23 mouse cellular contexts compared by ENCODE assay signal in genomic region chr13:57854416-57854815, GRCm38 (mm10). TPM values are rescaled to one million over a fixed set of nuclear protein-coding genes. Genes with fewer than 3 reads are reported as not detected.
A peak's percentile ranks its signal among the peaks of the same experiment; 100 is the strongest.
DNase-seq lines count a peak whose midpoint lies in the region; ATAC-seq lines count a peak whose summit lies in the region.
"Had no signal": no experiment of that assay in that cellular context is flagged by ENCODE, and none has a peak within 500 bp of the region (broad histone marks: within the 10 kb centered on the region; RNA-seq: fewer than 3 reads in every experiment).

No protein-coding gene starts in this region.

- H3K27me3 ChIP-seq in heart, embryonic 10.5 days (ENCODE audit: insufficient read depth, poor library complexity, severe bottlenecking), result peaks cover 16% of the 10 kb centered on the region
- H3K27me3 ChIP-seq: CH12.LX; embryonic facial prominence, embryonic 12.5 days; forebrain, embryonic 13.5 days; forebrain, embryonic 15.5 days; Patski had no signal

- intact Hi-C loops in heart, postnatal 25 days (cut with DNase I), result no loop called here

- H3K9me3 ChIP-seq in heart, embryonic 10.5 days, result no peaks in the 10 kb centered on the region
- H3K9me3 ChIP-seq: embryonic facial prominence, embryonic 10.5 days; embryonic facial prominence, embryonic 12.5 days; forebrain, embryonic 13.5 days; forebrain, embryonic 15.5 days had no signal

- WGBS in heart, embryonic 10.5 days, result 82% methylated on average over 8 of the region's 8 CpGs

- 0 out of 2 replicates have a peak, but pooled peaks have one; percentile 38 for ATAC-seq in frontal cortex, adult (ENCODE audit: low TSS enrichment)
- ATAC-seq: activated CD4-positive, CD25-positive, alpha-beta regulatory T cell, adult 4 months; CD4-positive, CD25-positive, alpha-beta regulatory T cell, adult 4 months; forebrain, embryonic 13.5 days; forebrain, embryonic 15.5 days; Patski had no signal

- no peak for DNase-seq in frontal cortex, adult 2 months (ENCODE audit: extremely low spot score in 1 of 2, low spot score in 1 of 2)
- peak; percentile 68 for DNase-seq in heart, embryonic 10.5 days (ENCODE audit: low spot score)
- DNase-seq in heart, postnatal 25 days (ENCODE audit: low spot score), result no peak
- peak; percentile 27 for DNase-seq in layer of hippocampus, adult 9-11 months
- no peak for DNase-seq in layer of hippocampus, postnatal 36 days
- DNase-seq: adrenal gland, adult 8-10 months; adrenal gland, postnatal 14 days; adrenal gland, postnatal 36 days; B cell, adult 2 months; cerebellum, adult 11-12 months; cerebellum, adult 9-10 months; cerebellum, postnatal 10 days; cerebellum, postnatal 25 days had no signal

- peaks cover 4% of the 10 kb centered on the region; the same call in 1 of the 2 replicates for H3K4me1 ChIP-seq in heart, embryonic 10.5 days
- H3K4me1 ChIP-seq: embryonic facial prominence, embryonic 12.5 days; forebrain, embryonic 13.5 days; forebrain, embryonic 15.5 days had no signal

- no peak overlapping the region for H3K27ac ChIP-seq in heart, embryonic 10.5 days
- H3K27ac ChIP-seq: embryonic facial prominence, embryonic 10.5 days; embryonic facial prominence, embryonic 12.5 days; forebrain, embryonic 13.5 days; forebrain, embryonic 15.5 days had no signal

- no peak overlapping the region for H3K4me3 ChIP-seq in heart, embryonic 10.5 days
- H3K4me3 ChIP-seq: embryonic facial prominence, embryonic 10.5 days; embryonic facial prominence, embryonic 12.5 days; forebrain, embryonic 13.5 days; forebrain, embryonic 15.5 days had no signal

- no peaks in the 10 kb centered on the region for H3K36me3 ChIP-seq in heart, embryonic 10.5 days
- H3K36me3 ChIP-seq: embryonic facial prominence, embryonic 10.5 days; embryonic facial prominence, embryonic 12.5 days; forebrain, embryonic 15.5 days; G1E had no signal

RNA-seq across cellular contexts. Expression of gene Spock1, which starts 53.7 kb away (rescaled TPM):
- 89.1 and 89.9 TPM in 2 replicates for polyA plus RNA-seq in frontal cortex, adult 2 months (2012; rRNA removed)
- polyA plus RNA-seq in heart, embryonic 10.5 days (2016; fragmentation: Nextera tagmentation; extraction: Ambion mirVana), result 1.1 and 2.1 TPM in 2 replicates
- total RNA-seq in heart, postnatal 25 days (2021), result under 1 TPM; 0.16 to 0.17 TPM
- 100 to 1,000 TPM; 180 to 222 TPM for total RNA-seq in layer of hippocampus, postnatal 36 days (2021)
- total RNA-seq: CH12.LX had no signal
- polyA plus RNA-seq: CD4-positive, CD25-positive, alpha-beta regulatory T cell, adult 4 months; G1E; Patski had no signal

Comparison
In these comparisons a context has a peak if more than half of its experiments do, and no peak if none do; other contexts are left out.
1. DNase-seq: peak in heart, embryonic 10.5 days (single experiment) and layer of hippocampus, adult 9-11 months (single experiment); none in frontal cortex, adult 2 months (0 of 2), heart, postnatal 25 days (single experiment) and layer of hippocampus, postnatal 36 days (0 of 2).
2. RNA of gene Spock1, which starts 53.7 kb away (total RNA-seq): 180 to 222 TPM in layer of hippocampus, postnatal 36 days; 0.16 to 0.17 TPM in heart, postnatal 25 days; every median in the first group is over 100 times any median in the second.